Mouse (Mus musculus): ENCODE data around the gene Gimap5. TPM values are rescaled to one million over a fixed set of nuclear protein-coding genes. Genes with fewer than 3 reads are reported as not detected.

Gimap5 gene
- total RNA-seq, 2 experiments from 2014 or later: 1.2 to 1.6 TPM

- intact Hi-C loops (cut with DNase I): no loop called here
- no peak for DNase-seq (ENCODE audit: extremely low spot score in 1 of 2, low spot score in 2 of 2)
Measured at GRCm38 (mm10) chr6:48737688-48738087, 8.3 kb upstream of the Gimap5 start.

- DNase-seq (ENCODE audit: extremely low spot score in 1 of 2, low spot score in 2 of 2): peak in 1 of 2 experiments; percentile 30
- intact Hi-C loops (cut with DNase I): no loop called here
Measured at GRCm38 (mm10) chr6:48738961-48739779, 6.8 kb upstream of the Gimap5 start, which contains the start of gene Gimap1. Gene Gimap1, plus strand, starts transcription at chr6:48739054.

GRCm38 (mm10) chr6:48739780-48740055 lies 6.3 kb upstream of the Gimap5 start:
- intact Hi-C loops (cut with DNase I): loop anchor here (10.0 kb wide), 1 partner anchor 215 kb away; no protein-coding TSS in a partner anchor
- DNase-seq (ENCODE audit: extremely low spot score in 1 of 2, low spot score in 2 of 2): no peak

GRCm38 (mm10) chr6:48740501-48741169 lies 5.4 kb upstream of the Gimap5 start:
- DNase-seq (ENCODE audit: extremely low spot score in 1 of 2, low spot score in 2 of 2): no peak
- intact Hi-C loops (cut with DNase I): loop anchor here (10.0 kb wide), 1 partner anchor 214 kb away; no protein-coding TSS in a partner anchor

- DNase-seq (ENCODE audit: extremely low spot score in 1 of 2, low spot score in 2 of 2): no peak
- intact Hi-C loops (cut with DNase I): loop anchor here (10.0 kb wide), 1 partner anchor 214 kb away; no protein-coding TSS in a partner anchor
Measured at GRCm38 (mm10) chr6:48741273-48741672, 4.7 kb upstream of the Gimap5 start.

GRCm38 (mm10) chr6:48741711-48742206 lies 4.2 kb upstream of the Gimap5 start:
- intact Hi-C loops (cut with DNase I): loop anchor here (10.0 kb wide), 1 partner anchor 213 kb away; no protein-coding TSS in a partner anchor
- no peak for DNase-seq (ENCODE audit: extremely low spot score in 1 of 2, low spot score in 2 of 2)

GRCm38 (mm10) chr6:48742422-48743351 lies 3.3 kb upstream of the Gimap5 start:
- intact Hi-C loops (cut with DNase I): loop anchor here (10.0 kb wide), 1 partner anchor 212 kb away; no protein-coding TSS in a partner anchor
- DNase-seq (ENCODE audit: extremely low spot score in 1 of 2, low spot score in 2 of 2): peak in 1 of 2 experiments; percentile 34

GRCm38 (mm10) chr6:48745490-48745889 lies 507 bp upstream of the Gimap5 start:
- intact Hi-C loops (cut with DNase I): loop anchor here (10.0 kb wide), 1 partner anchor 209 kb away; no protein-coding TSS in a partner anchor
- DNase-seq (ENCODE audit: extremely low spot score in 1 of 2, low spot score in 2 of 2): no peak

- intact Hi-C loops (cut with DNase I): loop anchor here (10.0 kb wide), 1 partner anchor 207 kb away; no protein-coding TSS in a partner anchor
- DNase-seq (ENCODE audit: extremely low spot score in 1 of 2, low spot score in 2 of 2): no peak
Measured at GRCm38 (mm10) chr6:48747091-48747966, 1.3 kb downstream of the Gimap5 start.

GRCm38 (mm10) chr6:48763567-48764270 lies 17.7 kb downstream of the Gimap5 start:
- intact Hi-C loops (cut with DNase I): no loop called here
- DNase-seq (ENCODE audit: extremely low spot score in 1 of 2, low spot score in 2 of 2): no peak

- no peak for DNase-seq (ENCODE audit: extremely low spot score in 1 of 2, low spot score in 2 of 2)
- intact Hi-C loops (cut with DNase I): no loop called here
Measured at GRCm38 (mm10) chr6:48764496-48764895, 18.5 kb downstream of the Gimap5 start.

- DNase-seq (ENCODE audit: extremely low spot score in 1 of 2, low spot score in 2 of 2): no peak
- intact Hi-C loops (cut with DNase I): no loop called here
Measured at GRCm38 (mm10) chr6:48768178-48768869, 22.3 kb downstream of the Gimap5 start.

GRCm38 (mm10) chr6:48768933-48769332 lies 22.9 kb downstream of the Gimap5 start:
- DNase-seq (ENCODE audit: extremely low spot score in 1 of 2, low spot score in 2 of 2): no peak
- intact Hi-C loops (cut with DNase I): no loop called here

GRCm38 (mm10) chr6:48770696-48771095 lies 24.7 kb downstream of the Gimap5 start, which contains the start of gene Gimap3:
Gene Gimap3, minus strand, starts transcription at chr6:48770851.
- intact Hi-C loops (cut with DNase I): loop anchor here (5.0 kb wide), 1 partner anchor 593 kb away; no protein-coding TSS in a partner anchor
- DNase-seq (ENCODE audit: extremely low spot score in 1 of 2, low spot score in 2 of 2): no peak

GRCm38 (mm10) chr6:48772030-48772429 lies 26.0 kb downstream of the Gimap5 start:
- DNase-seq (ENCODE audit: extremely low spot score in 1 of 2, low spot score in 2 of 2): peak; percentile 54 to 84
- intact Hi-C loops (cut with DNase I): loop anchor here (2.0 to 5.0 kb wide), 2 partner anchors 127 to 595 kb away; no protein-coding TSS in a partner anchor

GRCm38 (mm10) chr6:48784406-48784805 lies 38.4 kb downstream of the Gimap5 start:
- no peak for DNase-seq (ENCODE audit: extremely low spot score in 1 of 2, low spot score in 2 of 2)
- intact Hi-C loops (cut with DNase I): no loop called here
